Mouse (Mus musculus): ENCODE results near the gene Adgrl3. TPM values are rescaled to one million over a fixed set of nuclear protein-coding genes. Genes with fewer than 3 reads are reported as not detected.

Adgrl3 gene
- polyA plus RNA-seq, 1 experiment = 9.8 TPM

- no peaks in the 10 kb centered on the region for H3K27me3 ChIP-seq (ENCODE audit: control insufficient read depth, insufficient read depth, insufficient read length)
- TF ChIP-seq CEBPB (IDR thresholded peaks at IDR 0.05; ENCODE audit: low read depth) = no peak
- TF ChIP-seq CTCF (IDR thresholded peaks at IDR 0.05; ENCODE audit: control insufficient read depth, insufficient read depth, insufficient read length) = no peak
- no peak for TF ChIP-seq MYOG (IDR thresholded peaks at IDR 0.05; ENCODE audit: control insufficient read depth, extremely low read depth, insufficient read length)
- no peak for TF ChIP-seq MAX (IDR thresholded peaks at IDR 0.05)
- TF ChIP-seq USF1 (IDR thresholded peaks at IDR 0.05; ENCODE audit: low read depth) = no peak
- TF ChIP-seq MYOD1 (IDR thresholded peaks at IDR 0.05; ENCODE audit: control insufficient read depth, insufficient read length, low read depth) = no peak
- no peak for TF ChIP-seq FOSL1 (IDR thresholded peaks at IDR 0.05; ENCODE audit: insufficient read depth, low read length, poor library complexity, severe bottlenecking)
- no peak overlapping the region for H3ac ChIP-seq (ENCODE audit: control insufficient read depth, insufficient read length, low read depth)
- H3K4me3 ChIP-seq (ENCODE audit: insufficient read depth, poor library complexity, severe bottlenecking) = no peak overlapping the region
- H3K79me3 ChIP-seq (ENCODE audit: low read depth) = no peaks in the 10 kb centered on the region
- H3K79me2 ChIP-seq (ENCODE audit: control insufficient read depth, insufficient read depth) = no peaks in the 10 kb centered on the region
- no peaks in the 10 kb centered on the region for H3K36me3 ChIP-seq (ENCODE audit: control insufficient read depth, insufficient read depth)
These were observed 616.2 kb downstream of the Adgrl3 start for GRCm38 (mm10) chr5:81636169-81636568.

GRCm38 (mm10) chr5:81638422-81638821 is 618.5 kb downstream of the Adgrl3 start:
- no peak for TF ChIP-seq USF1 (IDR thresholded peaks at IDR 0.05; ENCODE audit: low read depth)
- TF ChIP-seq FOSL1 (IDR thresholded peaks at IDR 0.05; ENCODE audit: insufficient read depth, low read length, poor library complexity, severe bottlenecking) = no peak
- no peak for TF ChIP-seq CTCF (IDR thresholded peaks at IDR 0.05; ENCODE audit: control insufficient read depth, insufficient read depth, insufficient read length)
- TF ChIP-seq MYOG (IDR thresholded peaks at IDR 0.05; ENCODE audit: control insufficient read depth, extremely low read depth, insufficient read length) = no peak
- TF ChIP-seq MAX (IDR thresholded peaks at IDR 0.05) = no peak
- TF ChIP-seq CEBPB (IDR thresholded peaks at IDR 0.05; ENCODE audit: low read depth) = no peak
- no peak for TF ChIP-seq MYOD1 (IDR thresholded peaks at IDR 0.05; ENCODE audit: control insufficient read depth, insufficient read length, low read depth)
- H3K4me3 ChIP-seq (ENCODE audit: insufficient read depth, poor library complexity, severe bottlenecking) = no peak overlapping the region
- H3K79me2 ChIP-seq (ENCODE audit: control insufficient read depth, insufficient read depth) = no peaks in the 10 kb centered on the region
- H3K27me3 ChIP-seq (ENCODE audit: control insufficient read depth, insufficient read depth, insufficient read length) = no peaks in the 10 kb centered on the region
- no peak overlapping the region for H3ac ChIP-seq (ENCODE audit: control insufficient read depth, insufficient read length, low read depth)
- no peaks in the 10 kb centered on the region for H3K79me3 ChIP-seq (ENCODE audit: low read depth)
- H3K36me3 ChIP-seq (ENCODE audit: control insufficient read depth, insufficient read depth) = no peaks in the 10 kb centered on the region

GRCm38 (mm10) chr5:81640118-81640517 is 620.2 kb downstream of the Adgrl3 start:
- Histone ChIP-seq H3ac (ENCODE audit: control insufficient read depth, insufficient read length, low read depth) (no peak overlapping the region), H3K36me3 (ENCODE audit: control insufficient read depth, insufficient read depth) (no peaks in the 10 kb centered on the region), H3K4me3 (ENCODE audit: insufficient read depth, poor library complexity, severe bottlenecking) (no peak overlapping the region), H3K79me2 (ENCODE audit: control insufficient read depth, insufficient read depth) (no peaks in the 10 kb centered on the region), H3K27me3 (ENCODE audit: control insufficient read depth, insufficient read depth, insufficient read length) (no peaks in the 10 kb centered on the region), H3K79me3 (ENCODE audit: low read depth) (no peaks in the 10 kb centered on the region)
- TF ChIP-seq USF1 (IDR thresholded peaks at IDR 0.05; ENCODE audit: low read depth) (no peak), CTCF (IDR thresholded peaks at IDR 0.05; ENCODE audit: control insufficient read depth, insufficient read depth, insufficient read length) (no peak), MAX (IDR thresholded peaks at IDR 0.05) (no peak), MYOD1 (IDR thresholded peaks at IDR 0.05; ENCODE audit: control insufficient read depth, insufficient read length, low read depth) (no peak), FOSL1 (IDR thresholded peaks at IDR 0.05; ENCODE audit: insufficient read depth, low read length, poor library complexity, severe bottlenecking) (no peak), CEBPB (IDR thresholded peaks at IDR 0.05; ENCODE audit: low read depth) (no peak), MYOG (IDR thresholded peaks at IDR 0.05; ENCODE audit: control insufficient read depth, extremely low read depth, insufficient read length) (no peak)

DNA sequence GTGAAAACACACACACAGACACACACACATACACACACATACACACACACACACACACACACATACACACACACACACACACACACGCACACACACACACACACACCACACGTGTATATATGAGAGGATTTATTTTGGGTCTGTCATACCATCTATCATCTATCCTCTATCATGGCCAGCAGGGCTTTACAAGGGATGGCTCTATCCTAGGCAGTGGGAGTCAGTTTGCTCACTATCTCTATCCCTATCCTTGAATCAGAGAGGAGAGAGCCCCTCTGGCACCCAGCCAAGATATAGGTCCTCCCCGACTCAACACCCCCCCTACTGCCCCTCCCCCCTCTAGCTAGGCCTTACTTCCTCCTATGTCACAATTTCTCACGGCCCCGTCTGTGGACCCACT is 625.6 kb downstream of the Adgrl3 start:
- no peak overlapping the region for H3K4me3 ChIP-seq (ENCODE audit: insufficient read depth, poor library complexity, severe bottlenecking)
- no peaks in the 10 kb centered on the region for H3K79me3 ChIP-seq (ENCODE audit: low read depth)
- H3K79me2 ChIP-seq (ENCODE audit: control insufficient read depth, insufficient read depth) = no peaks in the 10 kb centered on the region
- no peak overlapping the region for H3ac ChIP-seq (ENCODE audit: control insufficient read depth, insufficient read length, low read depth)
- TF ChIP-seq CTCF (IDR thresholded peaks at IDR 0.05; ENCODE audit: control insufficient read depth, insufficient read depth, insufficient read length) (no peak), USF1 (IDR thresholded peaks at IDR 0.05; ENCODE audit: low read depth) (no peak), FOSL1 (IDR thresholded peaks at IDR 0.05; ENCODE audit: insufficient read depth, low read length, poor library complexity, severe bottlenecking) (no peak), MYOD1 (IDR thresholded peaks at IDR 0.05; ENCODE audit: control insufficient read depth, insufficient read length, low read depth) (no peak), CEBPB (IDR thresholded peaks at IDR 0.05; ENCODE audit: low read depth) (no peak), MYOG (IDR thresholded peaks at IDR 0.05; ENCODE audit: control insufficient read depth, extremely low read depth, insufficient read length) (no peak), MAX (IDR thresholded peaks at IDR 0.05) (no peak)
- no peaks in the 10 kb centered on the region for H3K27me3 ChIP-seq (ENCODE audit: control insufficient read depth, insufficient read depth, insufficient read length)
- no peaks in the 10 kb centered on the region for H3K36me3 ChIP-seq (ENCODE audit: control insufficient read depth, insufficient read depth)

DNA sequence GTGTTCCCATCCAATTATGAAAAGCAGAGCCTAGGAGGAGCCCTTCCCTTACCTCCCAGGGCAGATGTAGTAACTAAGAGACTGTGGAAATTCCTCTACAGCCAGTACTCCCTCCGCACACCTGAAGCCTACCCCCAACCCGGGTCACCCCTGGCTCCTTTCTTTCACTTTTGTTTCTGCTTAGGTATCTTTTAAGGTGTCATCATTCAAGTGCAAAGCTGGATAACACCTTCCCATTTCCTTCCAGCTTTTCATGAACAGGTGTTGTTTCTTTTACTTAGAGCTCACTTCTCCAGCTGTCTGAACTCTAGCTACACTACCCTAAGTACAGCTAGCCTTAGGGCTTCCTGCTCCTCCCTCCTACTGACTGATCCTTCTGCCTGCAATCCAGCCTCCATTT is 634.0 kb downstream of the Adgrl3 start:
- no peak overlapping the region for H3K4me3 ChIP-seq (ENCODE audit: insufficient read depth, poor library complexity, severe bottlenecking)
- H3K27me3 ChIP-seq (ENCODE audit: control insufficient read depth, insufficient read depth, insufficient read length) = no peaks in the 10 kb centered on the region
- no peaks in the 10 kb centered on the region for H3K36me3 ChIP-seq (ENCODE audit: control insufficient read depth, insufficient read depth)
- TF ChIP-seq USF1 (IDR thresholded peaks at IDR 0.05; ENCODE audit: low read depth) (no peak), MYOG (IDR thresholded peaks at IDR 0.05; ENCODE audit: control insufficient read depth, extremely low read depth, insufficient read length) (no peak), FOSL1 (IDR thresholded peaks at IDR 0.05; ENCODE audit: insufficient read depth, low read length, poor library complexity, severe bottlenecking) (no peak), CEBPB (IDR thresholded peaks at IDR 0.05; ENCODE audit: low read depth) (no peak), MAX (IDR thresholded peaks at IDR 0.05) (no peak), CTCF (IDR thresholded peaks at IDR 0.05; ENCODE audit: control insufficient read depth, insufficient read depth, insufficient read length) (no peak), MYOD1 (IDR thresholded peaks at IDR 0.05; ENCODE audit: control insufficient read depth, insufficient read length, low read depth) (no peak)
- no peak overlapping the region for H3ac ChIP-seq (ENCODE audit: control insufficient read depth, insufficient read length, low read depth)
- no peaks in the 10 kb centered on the region for H3K79me2 ChIP-seq (ENCODE audit: control insufficient read depth, insufficient read depth)
- no peaks in the 10 kb centered on the region for H3K79me3 ChIP-seq (ENCODE audit: low read depth)
